Mouse (Mus musculus): Measurements from ENCODE around the gene Pnpla1.

GRCm38 (mm10) chr17:28882316-28882715 is 24.1 kb downstream of the Pnpla1 start:
- TF ChIP-seq CTCF (IDR thresholded peaks at IDR 0.05; ENCODE audit: low read depth) (no peak), EP300 (optimal IDR thresholded peaks at IDR 0.05) (no peak)

Measured in stomach, postnatal 0 days (tissue).